Mouse (Mus musculus): ENCODE data around the gene Ano1. TPM values are rescaled to one million over a fixed set of nuclear protein-coding genes. Genes with fewer than 3 reads are reported as not detected.
A peak's percentile ranks its signal among the peaks of the same experiment; 100 is the strongest.

Gene Ano1
- total and polyA plus RNA-seq, 3 experiments, result 0.04 TPM; not detected in 2

DNA sequence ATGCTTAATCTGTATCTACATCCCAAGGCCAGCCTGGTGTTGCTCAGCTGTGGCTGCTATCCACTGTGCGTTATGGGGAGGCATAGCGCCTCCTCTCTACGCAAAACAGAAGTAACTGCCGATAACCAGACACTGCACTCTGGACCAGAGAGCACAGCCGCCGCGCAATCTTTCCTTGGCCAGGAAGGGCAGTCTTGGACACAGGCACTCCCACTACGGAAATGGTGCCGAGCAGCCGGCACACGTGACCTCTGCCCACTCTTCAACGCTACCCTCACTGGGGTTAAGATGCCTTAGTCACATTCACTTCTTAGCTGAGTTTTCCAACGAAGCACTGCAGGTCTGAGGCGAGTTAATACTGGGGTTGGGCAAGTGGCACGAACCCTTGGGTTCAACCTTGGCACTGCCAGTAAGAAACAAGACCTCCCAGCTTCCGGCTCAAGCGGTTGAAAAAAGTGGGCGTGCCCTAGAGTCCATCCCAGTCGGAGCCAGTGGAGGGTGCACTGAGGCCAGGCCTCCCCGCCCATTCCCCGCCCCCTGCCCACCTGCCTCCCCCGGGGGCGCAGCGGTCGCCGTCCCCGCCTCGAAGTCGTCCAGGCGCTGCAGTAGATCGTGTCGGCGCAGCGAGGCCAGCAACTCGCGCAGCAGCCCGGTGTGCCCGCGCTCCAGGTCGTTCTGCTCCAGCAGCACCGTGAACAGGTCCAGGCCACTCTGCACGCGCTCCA lies 170.1 kb downstream of the Ano1 start (continued):
- TF ChIP-seq NRF1 (IDR thresholded peaks at IDR 0.05; ENCODE audit: insufficient read depth, low read depth, low read length, poor library complexity, severe bottlenecking) (0 out of 2 replicates have a peak, but pooled peaks have one; percentile 1), UBTF (IDR thresholded peaks at IDR 0.05; ENCODE audit: borderline replicate concordance, insufficient read depth, low read depth, low read length) (no peak), CHD2 (IDR thresholded peaks at IDR 0.05; ENCODE audit: low read length) (no peak), ETS1 (IDR thresholded peaks at IDR 0.05; ENCODE audit: low read depth, low read length) (peak; percentile 39; the same call in 1 of the 2 replicates), ZC3H11A (IDR thresholded peaks at IDR 0.05; ENCODE audit: low read depth, low read length) (peak; percentile 47), MYC (IDR thresholded peaks at IDR 0.05; ENCODE audit: low read depth, low read length) (peak; percentile 63; the same call in 1 of the 2 replicates), TCF12 (IDR thresholded peaks at IDR 0.05; ENCODE audit: low read depth, low read length) (0 out of 2 replicates have a peak, but pooled peaks have one; percentile 43), USF1 (IDR thresholded peaks at IDR 0.05; ENCODE audit: low read depth, low read length) (peak; percentile 95), MAZ (IDR thresholded peaks at IDR 0.05; ENCODE audit: low read depth, low read length) (no peak; the same call in 1 of the 2 replicates), MAX (IDR thresholded peaks at IDR 0.05; ENCODE audit: low read length) (peak; percentile 87)

DNA sequence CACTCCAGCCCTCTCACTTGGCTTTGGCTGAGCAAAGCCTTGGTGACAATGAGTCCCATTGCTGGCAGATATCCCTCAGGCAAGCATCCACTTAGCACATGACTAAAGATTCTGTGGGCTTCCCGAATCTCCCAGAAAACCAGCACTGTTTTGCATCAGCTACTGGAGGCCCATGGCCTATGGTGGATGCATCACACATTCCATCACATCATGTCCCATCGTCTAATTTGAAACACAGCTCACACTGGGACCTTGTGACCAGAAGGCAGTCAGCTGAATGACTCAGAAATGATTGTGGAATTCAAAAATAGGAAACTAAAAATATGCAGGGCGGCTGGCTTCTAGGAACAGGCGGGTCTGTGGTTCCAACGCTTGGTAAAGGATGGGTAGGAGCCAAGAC lies 173.9 kb downstream of the Ano1 start:
- Histone ChIP-seq H3K27ac (ENCODE audit: control insufficient read depth, low read depth, low read length) (no peak overlapping the region), H3K79me2 (ENCODE audit: control insufficient read depth, insufficient read depth, low read length, poor library complexity) (peaks cover 8% of the 10 kb centered on the region), H3K36me3 (ENCODE audit: control insufficient read depth in 1 of 2, insufficient read depth in 2 of 2, low read length in 2 of 2) (peaks cover 0 to 4% of the 10 kb centered on the region in 2 experiments; a peak in 2 of 4 replicates), H3K9me3 (replicated peaks; ENCODE audit: insufficient read depth, low read length) (no peaks in the 10 kb centered on the region), H3K9ac (ENCODE audit: control insufficient read depth, low read depth, low read length, poor library complexity, severe bottlenecking) (no peak overlapping the region), H3K4me1 (ENCODE audit: control insufficient read depth in 1 of 2, insufficient read depth in 2 of 2, low read length in 2 of 2) (peaks cover 0 to 9% of the 10 kb centered on the region in 2 experiments; a peak in 2 of 4 replicates), H3K4me3 (ENCODE audit: control insufficient read depth in 1 of 2, insufficient read depth in 1 of 2, low read depth in 2 of 2, low read length in 2 of 2) (no peak overlapping the region), H3K27me3 (ENCODE audit: control insufficient read depth in 1 of 2, insufficient read depth in 2 of 2, low read length in 2 of 2) (no peaks in the 10 kb centered on the region)
- no peak for DNase-seq (ENCODE audit: low read depth, low spot score)
- TF ChIP-seq USF1 (IDR thresholded peaks at IDR 0.05; ENCODE audit: low read depth, low read length), result no peak
- TF ChIP-seq CHD1 (IDR thresholded peaks at IDR 0.05; ENCODE audit: low read depth, low read length), result no peak
- TF ChIP-seq ETS1 (IDR thresholded peaks at IDR 0.05; ENCODE audit: low read depth, low read length), result no peak
- no peak for TF ChIP-seq TBP (IDR thresholded peaks at IDR 0.05; ENCODE audit: low read depth, low read length)
- no peak for TF ChIP-seq ELF1 (IDR thresholded peaks at IDR 0.05; ENCODE audit: low read depth, low read length)
- TF ChIP-seq ZKSCAN1 (IDR thresholded peaks at IDR 0.05; ENCODE audit: low read depth, low read length), result no peak
- no peak for TF ChIP-seq BHLHE40 (IDR thresholded peaks at IDR 0.05; ENCODE audit: borderline replicate concordance, low read depth, low read length)
- TF ChIP-seq SIN3A (IDR thresholded peaks at IDR 0.05; ENCODE audit: low read length), result no peak
- TF ChIP-seq NRF1 (IDR thresholded peaks at IDR 0.05; ENCODE audit: insufficient read depth, low read depth, low read length, poor library complexity, severe bottlenecking), result no peak
- TF ChIP-seq RAD21 (IDR thresholded peaks at IDR 0.05; ENCODE audit: low read depth, low read length), result no peak
- no peak for TF ChIP-seq E2F4 (IDR thresholded peaks at IDR 0.05; ENCODE audit: borderline replicate concordance, low read depth, low read length)
- no peak for TF ChIP-seq UBTF (IDR thresholded peaks at IDR 0.05; ENCODE audit: borderline replicate concordance, insufficient read depth, low read depth, low read length)
- no peak for TF ChIP-seq CHD2 (IDR thresholded peaks at IDR 0.05; ENCODE audit: low read length)
- no peak for TF ChIP-seq MEF2A (IDR thresholded peaks at IDR 0.05; ENCODE audit: extremely low read depth, insufficient replicate concordance, low read depth, low read length, poor library complexity, severe bottlenecking)
- no peak for TF ChIP-seq GATA1 (IDR thresholded peaks at IDR 0.05; ENCODE audit: low read depth, low read length)
